Mouse (Mus musculus) intestine, postnatal 0 days (tissue): ENCODE measurements at regions not wholly inside any gene's neighbourhood (a gene's known extent, or its start where the extent isn't known, plus 50 kb on each side); places are given as distances from the start of the nearest gene placed in this dataset.

ENCODE experiments used
- ATAC-seq: fragments of 200-750 bp; cut with Nextera tagmentation; 2 replicates; pipeline ENCODE4 v1.8.0; 2017; ENCODE audit warnings: mild to moderate bottlenecking, moderate TSS enrichment, moderate library complexity
- H3K27ac ChIP-seq: fragments of 300-500 bp; sonication (generic); 2 replicates; pipeline ENCODE4 v1.5.1; 2014; ENCODE audit warnings: mild to moderate bottlenecking, low read depth, low read length, moderate library complexity
- H3K27me3 ChIP-seq: fragments of 300-500 bp; sonication (generic); replicated peaks from 2 replicates; pipeline ENCODE4 v1.6.1; 2014; ENCODE audit warnings: low read length, mixed read lengths; ENCODE audit not compliant: control insufficient read depth, insufficient read depth
- H3K36me3 ChIP-seq: fragments of 300-500 bp; sonication (generic); 2 replicates; pipeline ENCODE4 v1.6.1; 2014; ENCODE audit warnings: mild to moderate bottlenecking, moderate library complexity; ENCODE audit not compliant: control insufficient read depth, insufficient read depth
- H3K4me1 ChIP-seq: fragments of 300-500 bp; sonication (generic); replicated peaks from 2 replicates; pipeline ENCODE4 v1.6.1; 2014; ENCODE audit warnings: antibody characterized with exemption, low read length, mixed read lengths; ENCODE audit not compliant: control insufficient read depth, insufficient read depth
- H3K4me2 ChIP-seq: fragments of 300-500 bp; sonication (generic); replicated peaks from 2 replicates; pipeline ENCODE4 v1.6.1; 2014; ENCODE audit warnings: low read depth, mild to moderate bottlenecking, moderate library complexity
- H3K4me3 ChIP-seq: fragments of 300-500 bp; sonication (generic); 2 replicates; pipeline ENCODE4 v1.5.1; 2014; ENCODE audit warnings: low read depth, low read length
- H3K9ac ChIP-seq: fragments of 300-500 bp; sonication (generic); 2 replicates; pipeline ENCODE4 v1.6.1; 2014; ENCODE audit warnings: mild to moderate bottlenecking, low read depth, low read length
- H3K9me3 ChIP-seq: fragments of 300-500 bp; sonication (generic); 2 replicates; pipeline ENCODE4 v1.6.1; 2016; ENCODE audit warnings: mixed run types; ENCODE audit not compliant: control insufficient read depth
- CTCF ChIP-seq: sonication (generic); IDR thresholded peaks from 2 replicates; pipeline ENCODE4 v1.5.1; 2016; ENCODE audit warnings: low read depth, mild to moderate bottlenecking, control low read depth, antibody characterized with exemption, moderate library complexity
- WGBS: fragments of 180-500 bp; shearing (Covaris S2); extraction: QIAGEN DNeasy Blood & Tissue Kit; methylation state at CpG from one replicate; pipeline ENCODE4 v1.1.7; 2014; 5-methylcytosine and 5-hydroxymethylcytosine counted together

- Histone ChIP-seq H3K9me3 (no peaks in the 10 kb centered on the region), H3K27me3 (no peaks in the 10 kb centered on the region), H3K4me3 (no peak overlapping the region), H3K4me2 (no peak overlapping the region), H3K36me3 (no peaks in the 10 kb centered on the region), H3K4me1 (no peaks in the 10 kb centered on the region), H3K27ac (no peak overlapping the region), H3K9ac (no peak overlapping the region)
- no peak for ATAC-seq
- TF ChIP-seq CTCF, result no peak
These were observed 102.4 kb downstream of the Tmem182 start for GRCm38 (mm10) chr1:40907813-40908212.

GRCm38 (mm10) chr1:40913591-40913990 lies 108.2 kb downstream of the Tmem182 start:
- Histone ChIP-seq H3K9ac (no peak overlapping the region), H3K9me3 (no peaks in the 10 kb centered on the region), H3K4me2 (no peak overlapping the region), H3K4me1 (no peaks in the 10 kb centered on the region), H3K36me3 (no peaks in the 10 kb centered on the region), H3K4me3 (no peak overlapping the region), H3K27ac (no peak overlapping the region), H3K27me3 (no peaks in the 10 kb centered on the region)
- WGBS, result 69% methylated on average over 3 of the region's 3 CpGs
- ATAC-seq, result no peak
- TF ChIP-seq CTCF, result no peak

- Histone ChIP-seq H3K4me2 (no peak overlapping the region), H3K27me3 (no peaks in the 10 kb centered on the region), H3K4me3 (no peak overlapping the region), H3K27ac (no peak overlapping the region), H3K9me3 (no peaks in the 10 kb centered on the region), H3K36me3 (no peaks in the 10 kb centered on the region), H3K9ac (no peak overlapping the region), H3K4me1 (0 out of 2 replicates have a peak, but pooled peaks cover 3% of the 10 kb centered on the region)
- 74% methylated on average over 3 of the region's 3 CpGs for WGBS
- no peak for ATAC-seq
- TF ChIP-seq CTCF, result no peak
These were observed 118.9 kb downstream of the Tmem182 start for GRCm38 (mm10) chr1:40924271-40924670.

- TF ChIP-seq CTCF, result no peak
- WGBS, result 57% methylated on average over 7 of the region's 7 CpGs
- H3K9ac ChIP-seq, result no peak overlapping the region
- no peak overlapping the region for H3K27ac ChIP-seq
- ATAC-seq, result no peak
- no peaks in the 10 kb centered on the region for H3K9me3 ChIP-seq
- no peaks in the 10 kb centered on the region for H3K36me3 ChIP-seq
- H3K4me1 ChIP-seq, result 0 out of 2 replicates have a peak, but pooled peaks cover 3% of the 10 kb centered on the region
- no peaks in the 10 kb centered on the region for H3K27me3 ChIP-seq
- no peak overlapping the region for H3K4me2 ChIP-seq
- H3K4me3 ChIP-seq, result no peak overlapping the region
These were observed 119.4 kb downstream of the Tmem182 start for GRCm38 (mm10) chr1:40924780-40925179.

DNA sequence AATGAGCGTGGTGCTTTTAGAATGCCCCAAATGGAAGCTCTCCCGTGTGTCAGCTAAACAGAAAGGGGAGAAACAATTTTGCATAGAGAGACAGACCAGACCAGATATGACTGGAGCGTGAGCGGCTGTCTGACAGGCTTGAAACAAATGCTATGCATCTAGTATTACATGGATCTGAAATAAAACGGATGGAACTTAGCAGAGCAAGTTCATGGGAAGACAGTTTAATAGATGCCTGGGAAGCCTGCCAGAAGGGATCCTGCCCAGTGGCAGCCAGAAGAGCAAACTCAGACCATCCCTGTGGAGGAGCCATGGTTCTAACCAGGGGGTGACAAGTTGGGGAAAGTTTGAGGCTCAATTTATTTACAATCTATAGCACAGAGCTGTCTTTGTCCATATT lies 126.0 kb downstream of the Tmem182 start:
- Histone ChIP-seq H3K4me1 (no peaks in the 10 kb centered on the region), H3K9ac (no peak overlapping the region), H3K9me3 (no peaks in the 10 kb centered on the region), H3K27me3 (no peaks in the 10 kb centered on the region), H3K27ac (no peak overlapping the region), H3K4me3 (no peak overlapping the region), H3K4me2 (no peak overlapping the region), H3K36me3 (no peaks in the 10 kb centered on the region)
- ATAC-seq, result no peak
- 79% methylated on average over 5 of the region's 5 CpGs for WGBS
- no peak for TF ChIP-seq CTCF

DNA sequence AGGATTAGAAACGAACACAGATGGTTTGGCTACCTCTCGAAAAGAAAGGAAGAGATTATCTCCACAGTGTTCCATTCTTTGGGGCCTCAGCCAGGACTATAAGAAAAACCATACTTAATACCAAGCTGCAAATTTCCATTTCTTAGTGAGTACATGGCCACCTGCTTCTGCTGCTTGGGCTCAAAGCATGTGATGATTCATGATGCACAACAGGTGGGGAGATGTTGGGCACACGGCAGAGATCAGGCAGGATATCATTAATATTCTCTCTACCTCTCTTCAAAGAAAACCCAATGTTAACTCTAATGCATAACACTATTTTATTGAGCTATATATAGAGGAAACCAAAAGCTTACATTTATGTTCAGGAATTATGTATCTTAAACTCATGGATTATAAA lies 131.3 kb downstream of the Tmem182 start:
- no peaks in the 10 kb centered on the region for H3K9me3 ChIP-seq
- H3K4me3 ChIP-seq, result no peak overlapping the region
- no peak overlapping the region for H3K9ac ChIP-seq
- no peaks in the 10 kb centered on the region for H3K36me3 ChIP-seq
- no peak overlapping the region for H3K4me2 ChIP-seq
- no peaks in the 10 kb centered on the region for H3K4me1 ChIP-seq
- ATAC-seq, result no peak
- WGBS, result 76% methylated on average over 3 of the region's 3 CpGs
- TF ChIP-seq CTCF, result no peak
- no peak overlapping the region for H3K27ac ChIP-seq
- H3K27me3 ChIP-seq, result no peaks in the 10 kb centered on the region

GRCm38 (mm10) chr1:40942751-40943150 lies 137.3 kb downstream of the Tmem182 start:
- no peak for TF ChIP-seq CTCF
- H3K4me3 ChIP-seq, result no peak overlapping the region
- no peaks in the 10 kb centered on the region for H3K27me3 ChIP-seq
- no peak overlapping the region for H3K9ac ChIP-seq
- 93% methylated on average over 14 of the region's 14 CpGs for WGBS
- no peaks in the 10 kb centered on the region for H3K9me3 ChIP-seq
- H3K27ac ChIP-seq, result no peak overlapping the region
- H3K4me2 ChIP-seq, result no peak overlapping the region
- H3K36me3 ChIP-seq, result no peaks in the 10 kb centered on the region
- H3K4me1 ChIP-seq, result no peaks in the 10 kb centered on the region
- ATAC-seq, result no peak
